Mouse (Mus musculus) gastrocnemius, adult 2 months (tissue): ENCODE measurements around the gene Tstd1. TPM values are rescaled to one million over a fixed set of nuclear protein-coding genes. Genes with fewer than 3 reads are reported as not detected.

ENCODE experiments used
- DNase-seq: peaks from one replicate; pipeline ENCODE4 v3.0.0; 2022
- H3K27ac ChIP-seq: fragments of 200-600 bp; 2 replicates; pipeline ENCODE4 v1.8.1; 2022; ENCODE audit warnings: mild to moderate bottlenecking
- H3K4me3 ChIP-seq: fragments of 200-600 bp; 2 replicates; pipeline ENCODE4 v1.8.1; 2022; ENCODE audit warnings: mild to moderate bottlenecking, moderate library complexity
- CTCF ChIP-seq: fragments of 200-600 bp; IDR thresholded peaks from 2 replicates; pipeline ENCODE4 v1.8.1; 2022; ENCODE audit warnings: antibody characterized with exemption, mild to moderate bottlenecking, moderate library complexity
- intact Hi-C: fragments of 180-260 bp; cut with DNase I; formaldehyde crosslinking; loops from one replicate; pipeline ENCODE4 v1.15.1; 2025
- total RNA-seq, 2 experiments: library from RNA; stranded (reverse); gene quantifications; 2 replicates each; pipeline ENCODE4 v1.2.3; 2021

The Tstd1 gene
- total RNA-seq, 2 experiments from 2014 or later = 0.84 to 0.92 TPM

- Histone ChIP-seq H3K4me3 (no peak overlapping the region), H3K27ac (no peak overlapping the region)
- no peak for DNase-seq
- TF ChIP-seq CTCF = no peak
- intact Hi-C loops = loop anchor here (2.0 to 10.0 kb wide), 2 partner anchors 55 to 97 kb away; partner anchors contain the start of genes Tstd1 and Usf1
Measured at GRCm38 (mm10) chr1:171469678-171470077, 51.0 kb downstream of the Tstd1 start.

Other genes with a start within 250 kb of the Tstd1 start
- 10 to 100 TPM; 58.3 to 75.0 TPM for gene Pcp4l1, start 222.6 kb upstream of the Tstd1 start, total RNA-seq
- gene Nr1i3, start 204.9 kb upstream of the Tstd1 start, total RNA-seq = not detected
- 10 to 100 TPM; 43.2 to 56.3 TPM for gene Tomm40l, start 196.4 kb upstream of the Tstd1 start, total RNA-seq
- gene Apoa2, start 193.8 kb upstream of the Tstd1 start, total RNA-seq = under 1 TPM in 1 of 2 experiments, not detected in 1; 0.59 TPM
- 1 to 10 TPM; 2.5 to 6.1 TPM for gene Fcer1g, start 184.5 kb upstream of the Tstd1 start, total RNA-seq
- under 1 TPM; 0.15 to 0.73 TPM for gene Adamts4, start 168.5 kb upstream of the Tstd1 start, total RNA-seq
- 1,000 to 10,000 TPM; 1,014 to 1,063 TPM for gene Ndufs2, start 167.5 kb upstream of the Tstd1 start, total RNA-seq
- gene B4galt3, start 148.5 kb upstream of the Tstd1 start, total RNA-seq = 10 to 100 TPM; 12.1 to 12.5 TPM
- 1 to 10 TPM; 7.9 to 8.6 TPM for gene Ppox, start 137.7 kb upstream of the Tstd1 start, total RNA-seq
- 10 to 100 TPM; 15.8 to 18.7 TPM for gene Usp21, start 130.9 kb upstream of the Tstd1 start, total RNA-seq
- gene Ufc1, start 123.8 kb upstream of the Tstd1 start, total RNA-seq = 10 to 100 TPM; 84.3 to 93.2 TPM
- 10 to 100 TPM; 32.4 to 35.5 TPM for gene Dedd, start 89.7 kb upstream of the Tstd1 start, total RNA-seq
- gene Nit1, start 73.2 kb upstream of the Tstd1 start, total RNA-seq = 10 to 100 TPM; 29.4 to 30.4 TPM
- gene Pfdn2, start 73.2 kb upstream of the Tstd1 start, total RNA-seq = 100 to 1,000 TPM in 1 of 2 experiments, 10 to 100 TPM in 1; 93.2 to 101 TPM
- gene Klhdc9, start 58.1 kb upstream of the Tstd1 start, total RNA-seq = not detected
- under 1 TPM in 1 of 2 experiments, not detected in 1; 0.06 TPM for gene Nectin4, start 48.8 kb upstream of the Tstd1 start, total RNA-seq
- under 1 TPM; 0.38 to 0.73 TPM for gene Arhgap30, start 29.9 kb upstream of the Tstd1 start, total RNA-seq
- 10 to 100 TPM; 29.9 to 36.8 TPM for gene Usf1, start 7.6 kb upstream of the Tstd1 start, total RNA-seq
- 1 to 10 TPM; 4.2 to 6.0 TPM for gene F11r, start 18.7 kb downstream of the Tstd1 start, total RNA-seq
- gene Alyref2, start 84.6 kb downstream of the Tstd1 start, total RNA-seq = 1 to 10 TPM; 1.3 to 1.7 TPM
- not detected for gene Itln1, start 116.4 kb downstream of the Tstd1 start, total RNA-seq
- under 1 TPM; 0.10 to 0.11 TPM for gene Cd244a, start 140.3 kb downstream of the Tstd1 start, total RNA-seq
- gene Ly9, start 188.5 kb downstream of the Tstd1 start, total RNA-seq = not detected
- gene Slamf7, start 234.2 kb downstream of the Tstd1 start, total RNA-seq = under 1 TPM in 1 of 2 experiments, not detected in 1; 0.18 TPM